Mouse (Mus musculus) embryonic facial prominence, embryonic 13.5 days (tissue): ENCODE measurements around the gene St14. TPM values are rescaled to one million over a fixed set of nuclear protein-coding genes. Genes with fewer than 3 reads are reported as not detected.

Experiments
- ATAC-seq: fragments of 200-750 bp; cut with Nextera tagmentation; 2 replicates; pipeline ENCODE4 v1.8.0; 2017; ENCODE audit warnings: low read depth; ENCODE audit not compliant: insufficient number of reproducible peaks, insufficient read depth, low FRiP score, low TSS enrichment
- H3K27ac ChIP-seq: fragments of 300-500 bp; sonication (generic); 2 replicates; pipeline ENCODE4 v1.5.1; 2015; ENCODE audit warnings: moderate library complexity, mild to moderate bottlenecking, inconsistent platforms
- H3K27me3 ChIP-seq: fragments of 300-500 bp; sonication (generic); 2 replicates; pipeline ENCODE4 v1.6.1; 2015; ENCODE audit warnings: mild to moderate bottlenecking, inconsistent platforms
- H3K36me3 ChIP-seq: fragments of 300-500 bp; sonication (generic); 2 replicates; pipeline ENCODE4 v1.6.1; 2015; ENCODE audit warnings: mild to moderate bottlenecking, inconsistent platforms
- H3K4me1 ChIP-seq: fragments of 300-500 bp; sonication (generic); 2 replicates; pipeline ENCODE4 v1.6.1; 2015; ENCODE audit warnings: inconsistent platforms
- H3K4me2 ChIP-seq: fragments of 300-500 bp; sonication (generic); 2 replicates; pipeline ENCODE4 v1.6.1; 2015; ENCODE audit warnings: moderate library complexity, mild to moderate bottlenecking, inconsistent platforms
- H3K4me3 ChIP-seq: fragments of 300-500 bp; sonication (generic); 2 replicates; pipeline ENCODE4 v1.5.1; 2015; ENCODE audit warnings: mild to moderate bottlenecking, inconsistent platforms
- H3K9ac ChIP-seq: fragments of 300-500 bp; sonication (generic); 2 replicates; pipeline ENCODE4 v1.6.1; 2015; ENCODE audit warnings: mild to moderate bottlenecking, inconsistent platforms
- H3K9me3 ChIP-seq: fragments of 300-500 bp; sonication (generic); 2 replicates; pipeline ENCODE4 v1.6.1; 2016; ENCODE audit warnings: inconsistent platforms
- WGBS: fragments of 180-500 bp; shearing (Covaris S2); methylation state at CpG from one replicate; pipeline ENCODE4 v1.1.7; 2015; ENCODE audit warnings: mixed read lengths; 5-methylcytosine and 5-hydroxymethylcytosine counted together
- polyA plus RNA-seq: library from polyadenylated mRNA; unstranded; fragments of >200 nt; fragmentation: Nextera tagmentation; extraction: Ambion mirVana; gene quantifications from 2 replicates; pipeline ENCODE4 v1.2.1, GENCODE M21; 2015

St14 gene
- polyA plus RNA-seq, 1 experiment from 2014 or later, result 17.3 TPM

- H3K27me3 ChIP-seq, result no peaks in the 10 kb centered on the region
- H3K4me2 ChIP-seq, result no peak overlapping the region
- no peak overlapping the region for H3K9ac ChIP-seq
- no peaks in the 10 kb centered on the region for H3K36me3 ChIP-seq
- WGBS, result 56% methylated on average over 4 of the region's 4 CpGs
- H3K9me3 ChIP-seq, result no peaks in the 10 kb centered on the region
- H3K27ac ChIP-seq, result no peak overlapping the region
- no peak overlapping the region for H3K4me3 ChIP-seq
- ATAC-seq, result no peak
- peaks cover 28% of the 10 kb centered on the region for H3K4me1 ChIP-seq
Measured at GRCm38 (mm10) chr9:31120533-31120915, 11.1 kb downstream of the St14 start.

- H3K36me3 ChIP-seq, result no peaks in the 10 kb centered on the region
- no peak overlapping the region for H3K9ac ChIP-seq
- H3K4me3 ChIP-seq, result no peak overlapping the region
- H3K27me3 ChIP-seq, result no peaks in the 10 kb centered on the region
- H3K27ac ChIP-seq, result no peak overlapping the region
- ATAC-seq, result no peak
- H3K4me1 ChIP-seq, result peaks cover 28% of the 10 kb centered on the region
- WGBS, result 62% methylated on average over 11 of the region's 11 CpGs
- no peaks in the 10 kb centered on the region for H3K9me3 ChIP-seq
- H3K4me2 ChIP-seq, result no peak overlapping the region
Measured at GRCm38 (mm10) chr9:31119882-31120532, 11.6 kb downstream of the St14 start.

GRCm38 (mm10) chr9:31119405-31119804, 12.2 kb downstream of the St14 start:
- H3K4me2 ChIP-seq, result no peak overlapping the region
- no peak overlapping the region for H3K9ac ChIP-seq
- H3K36me3 ChIP-seq, result no peaks in the 10 kb centered on the region
- WGBS, result 69% methylated on average over 5 of the region's 5 CpGs
- H3K27ac ChIP-seq, result no peak overlapping the region
- peaks cover 28% of the 10 kb centered on the region for H3K4me1 ChIP-seq
- no peaks in the 10 kb centered on the region for H3K27me3 ChIP-seq
- H3K9me3 ChIP-seq, result no peaks in the 10 kb centered on the region
- ATAC-seq, result no peak
- no peak overlapping the region for H3K4me3 ChIP-seq

GRCm38 (mm10) chr9:31118520-31119298, 12.9 kb downstream of the St14 start:
- no peaks in the 10 kb centered on the region for H3K27me3 ChIP-seq
- no peak overlapping the region for H3K27ac ChIP-seq
- no peak overlapping the region for H3K9ac ChIP-seq
- H3K4me1 ChIP-seq, result peaks cover 28% of the 10 kb centered on the region
- no peak overlapping the region for H3K4me2 ChIP-seq
- WGBS, result 22% methylated on average over 11 of the region's 11 CpGs
- no peaks in the 10 kb centered on the region for H3K36me3 ChIP-seq
- ATAC-seq, result peak; percentile 89
- H3K4me3 ChIP-seq, result no peak overlapping the region
- H3K9me3 ChIP-seq, result no peaks in the 10 kb centered on the region

- no peaks in the 10 kb centered on the region for H3K27me3 ChIP-seq
- no peak overlapping the region for H3K9ac ChIP-seq
- peaks cover 28% of the 10 kb centered on the region for H3K4me1 ChIP-seq
- no peak for ATAC-seq
- H3K36me3 ChIP-seq, result no peaks in the 10 kb centered on the region
- no peak overlapping the region for H3K27ac ChIP-seq
- 53% methylated on average over 6 of the region's 6 CpGs for WGBS
- no peak overlapping the region for H3K4me2 ChIP-seq
- no peak overlapping the region for H3K4me3 ChIP-seq
- no peaks in the 10 kb centered on the region for H3K9me3 ChIP-seq
Measured at GRCm38 (mm10) chr9:31117488-31117887, 14.2 kb downstream of the St14 start.

- no peak overlapping the region for H3K27ac ChIP-seq
- WGBS, result 90% methylated on average over 11 of the region's 11 CpGs
- H3K4me1 ChIP-seq, result peaks cover 28% of the 10 kb centered on the region
- H3K4me2 ChIP-seq, result no peak overlapping the region
- no peak overlapping the region for H3K9ac ChIP-seq
- ATAC-seq, result no peak
- H3K9me3 ChIP-seq, result no peaks in the 10 kb centered on the region
- H3K36me3 ChIP-seq, result no peaks in the 10 kb centered on the region
- no peak overlapping the region for H3K4me3 ChIP-seq
- no peaks in the 10 kb centered on the region for H3K27me3 ChIP-seq
Measured at GRCm38 (mm10) chr9:31117088-31117487, 14.6 kb downstream of the St14 start.

- Histone ChIP-seq H3K36me3 (no peaks in the 10 kb centered on the region), H3K4me1 (peaks cover 22% of the 10 kb centered on the region), H3K4me3 (no peak overlapping the region), H3K27me3 (no peaks in the 10 kb centered on the region), H3K9me3 (no peaks in the 10 kb centered on the region), H3K27ac (no peak overlapping the region), H3K9ac (no peak overlapping the region), H3K4me2 (no peak overlapping the region)
- no peak for ATAC-seq
Measured at GRCm38 (mm10) chr9:31115586-31115985, 16.1 kb downstream of the St14 start.

GRCm38 (mm10) chr9:31108464-31108863, 23.2 kb downstream of the St14 start:
- Histone ChIP-seq H3K4me3 (no peak overlapping the region), H3K27me3 (no peaks in the 10 kb centered on the region), H3K36me3 (no peaks in the 10 kb centered on the region), H3K4me2 (no peak overlapping the region), H3K27ac (no peak overlapping the region), H3K4me1 (no peaks in the 10 kb centered on the region), H3K9ac (no peak overlapping the region), H3K9me3 (no peaks in the 10 kb centered on the region)
- 90% methylated on average over 8 of the region's 8 CpGs for WGBS
- no peak for ATAC-seq

GRCm38 (mm10) chr9:31098118-31098517, 33.5 kb downstream of the St14 start:
- ATAC-seq, result no peak
- Histone ChIP-seq H3K27me3 (no peaks in the 10 kb centered on the region), H3K36me3 (no peaks in the 10 kb centered on the region), H3K4me3 (no peak overlapping the region), H3K4me1 (no peaks in the 10 kb centered on the region), H3K9ac (no peak overlapping the region), H3K4me2 (no peak overlapping the region), H3K27ac (no peak overlapping the region), H3K9me3 (no peaks in the 10 kb centered on the region)
- WGBS, result 69% methylated on average over 6 of the region's 6 CpGs

- 0 out of 2 replicates have a peak overlapping the region, but pooled peaks have one; percentile 21 for H3K9ac ChIP-seq
- no peak overlapping the region for H3K4me3 ChIP-seq
- H3K27ac ChIP-seq, result no peak overlapping the region
- WGBS, result 79% methylated on average over 20 of the region's 20 CpGs
- no peaks in the 10 kb centered on the region for H3K9me3 ChIP-seq
- H3K4me1 ChIP-seq, result no peaks in the 10 kb centered on the region
- no peak overlapping the region for H3K4me2 ChIP-seq
- no peak for ATAC-seq
- no peaks in the 10 kb centered on the region for H3K36me3 ChIP-seq
- no peaks in the 10 kb centered on the region for H3K27me3 ChIP-seq
Measured at GRCm38 (mm10) chr9:31097088-31098082, 34.3 kb downstream of the St14 start.

GRCm38 (mm10) chr9:31092833-31093195, 38.8 kb downstream of the St14 start:
- Histone ChIP-seq H3K36me3 (no peaks in the 10 kb centered on the region), H3K9me3 (no peaks in the 10 kb centered on the region), H3K4me2 (no peak overlapping the region), H3K4me3 (no peak overlapping the region), H3K27ac (no peak overlapping the region), H3K27me3 (no peaks in the 10 kb centered on the region), H3K9ac (no peak overlapping the region), H3K4me1 (no peaks in the 10 kb centered on the region)
- 91% methylated on average over 10 of the region's 10 CpGs for whole genome bisulfite sequencing
- ATAC-seq, result no peak
